Mouse (Mus musculus): ENCODE results near the gene Gm10644.

The Gm10644 gene

DNA sequence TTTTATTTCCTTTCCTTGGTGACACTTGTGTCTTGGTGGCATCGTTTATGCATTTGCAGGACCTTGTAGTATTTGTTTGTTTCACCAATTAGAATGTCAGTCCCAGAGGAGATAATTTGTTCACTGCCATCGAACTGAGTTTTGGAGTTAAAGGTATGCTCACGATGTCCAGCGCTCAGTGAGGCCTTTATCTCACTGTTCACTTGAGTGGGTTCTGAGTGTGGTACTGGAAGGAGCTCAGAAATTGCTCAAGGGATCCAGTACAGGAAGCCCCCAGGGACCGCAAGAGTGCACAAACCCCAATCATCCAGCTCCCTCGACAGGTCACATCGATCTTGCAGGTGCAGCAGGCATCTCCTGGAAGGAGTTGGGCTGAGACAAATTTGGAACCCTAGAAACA lies 58.5 kb downstream of the Gm10644 start:
- DNase-seq, result no peak

DNA sequence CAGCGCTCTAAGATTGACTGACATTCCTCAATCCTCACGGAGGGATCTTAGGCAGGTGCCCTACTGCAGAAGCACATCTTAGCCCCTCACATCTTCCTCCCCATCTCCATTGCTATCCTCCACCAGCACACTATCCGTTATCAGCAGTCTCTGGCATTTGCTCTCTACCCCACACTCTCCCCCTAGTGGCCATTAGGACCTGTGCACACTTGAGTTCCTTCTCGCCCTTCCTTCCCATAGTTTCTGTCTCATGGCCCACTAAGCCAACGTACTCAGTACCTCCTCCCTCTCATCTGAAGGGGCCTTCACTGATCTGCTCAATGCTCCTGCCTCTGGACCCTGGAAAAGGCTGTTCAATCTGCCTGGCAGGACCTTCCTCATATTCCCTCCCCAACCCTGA lies 59.1 kb downstream of the Gm10644 start:
- DNase-seq, result peak; percentile 73 to 81

DNA sequence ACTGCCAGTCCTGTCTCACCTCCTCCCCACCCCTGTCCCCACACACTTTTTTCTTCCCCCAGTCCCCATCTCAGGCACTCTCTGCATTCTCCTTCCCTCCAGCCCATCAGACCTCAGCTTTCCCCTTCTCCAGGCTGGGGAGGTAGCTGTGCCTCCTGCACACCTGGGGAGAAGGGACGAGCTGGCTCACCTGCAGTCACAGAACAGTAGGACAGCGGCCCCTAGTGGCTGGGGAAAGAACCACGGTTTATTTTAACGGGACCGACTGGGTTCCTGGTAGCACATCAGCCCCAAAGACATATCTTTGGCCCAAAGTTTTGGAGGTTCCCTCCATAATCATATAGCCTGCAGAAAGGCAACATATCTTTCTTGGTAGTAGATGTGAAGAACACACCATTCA lies 61.1 kb downstream of the Gm10644 start:
- peak; percentile 91 to 94 for DNase-seq

DNA sequence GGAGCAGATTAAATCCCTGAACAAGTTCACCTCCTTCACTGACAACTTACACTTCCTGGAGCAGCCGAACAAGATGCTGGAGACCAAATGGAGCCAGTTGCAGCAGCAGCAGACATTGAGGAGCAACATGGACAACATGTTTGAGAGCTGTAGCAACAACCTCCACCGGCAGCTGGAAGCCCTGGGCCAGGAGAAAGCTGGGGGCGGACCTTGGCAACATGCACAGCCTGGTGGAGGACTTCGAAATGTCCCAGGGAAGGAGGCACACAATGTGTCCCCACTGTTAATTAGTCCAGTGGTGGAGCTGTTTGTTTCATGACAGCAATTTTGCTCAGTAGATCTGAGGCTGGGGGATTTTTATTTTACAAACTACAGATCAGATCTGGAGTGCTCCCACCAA lies 62.9 kb downstream of the Gm10644 start:
- peak; percentile 22 to 44 for DNase-seq

DNA sequence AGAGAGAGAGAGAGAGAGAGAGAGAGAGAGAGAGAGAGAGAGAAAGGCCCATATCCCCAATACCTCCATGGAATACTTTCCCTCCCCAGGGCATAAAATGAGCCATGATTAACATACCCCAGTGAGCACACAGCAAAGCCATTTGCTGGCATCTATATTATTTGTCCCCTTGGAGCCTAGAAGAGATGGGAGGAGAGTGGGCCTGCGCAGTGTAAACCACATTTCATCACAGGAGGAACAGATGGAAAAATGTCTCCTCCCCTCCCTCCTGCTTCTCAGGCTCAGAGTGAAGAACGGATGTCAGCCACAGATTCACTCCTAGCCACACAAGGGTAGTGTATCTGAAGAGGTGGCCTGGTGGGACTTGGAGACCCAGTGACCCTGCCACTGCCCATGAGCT lies 66.6 kb downstream of the Gm10644 start:
- DNase-seq, result peak; percentile 49 to 52

Data from cerebellum, postnatal 10 days (tissue).